Mouse (Mus musculus) liver, embryonic 16.5 days (tissue): ENCODE measurements around the gene Pcdh7. TPM values are rescaled to one million over a fixed set of nuclear protein-coding genes. Genes with fewer than 3 reads are reported as not detected.

ENCODE experiments used
- ATAC-seq: fragments of 200-750 bp; cut with Nextera tagmentation; 2 replicates; pipeline ENCODE4 v1.8.0; 2017; ENCODE audit warnings: low read depth, mild to moderate bottlenecking, moderate number of reproducible peaks, moderate library complexity
- H3K27ac ChIP-seq: fragments of 300-500 bp; sonication (generic); 2 replicates; pipeline ENCODE4 v1.5.1; 2014; ENCODE audit warnings: mild to moderate bottlenecking, low read length
- H3K27me3 ChIP-seq: fragments of 300-500 bp; sonication (generic); 2 replicates; pipeline ENCODE4 v1.6.1; 2014; ENCODE audit warnings: low read depth, low read length, mixed read lengths; ENCODE audit not compliant: control insufficient read depth, insufficient read depth
- H3K36me3 ChIP-seq: fragments of 300-500 bp; sonication (generic); 2 replicates; pipeline ENCODE4 v1.6.1; 2014; ENCODE audit warnings: mild to moderate bottlenecking; ENCODE audit not compliant: control insufficient read depth, insufficient read depth
- H3K4me1 ChIP-seq: fragments of 300-500 bp; sonication (generic); 2 replicates; pipeline ENCODE4 v1.6.1; 2014; ENCODE audit warnings: low read depth, low read length, mixed read lengths; ENCODE audit not compliant: control insufficient read depth
- H3K4me2 ChIP-seq: fragments of 300-500 bp; sonication (generic); 2 replicates; pipeline ENCODE4 v1.6.1; 2014; ENCODE audit warnings: low read depth, low read length, mixed read lengths
- H3K4me3 ChIP-seq: fragments of 300-500 bp; sonication (generic); 2 replicates; pipeline ENCODE4 v1.5.1; 2014; ENCODE audit warnings: low read depth, mild to moderate bottlenecking, low read length
- H3K9ac ChIP-seq: fragments of 300-500 bp; sonication (generic); 2 replicates; pipeline ENCODE4 v1.6.1; 2014; ENCODE audit warnings: low read depth, low read length
- H3K9me3 ChIP-seq: fragments of 300-500 bp; sonication (generic); replicated peaks from 2 replicates; pipeline ENCODE4 v1.6.1; 2016; ENCODE audit warnings: low read length; ENCODE audit not compliant: control insufficient read depth
- WGBS: fragments of 180-500 bp; shearing (Covaris S2); extraction: QIAGEN DNeasy Blood & Tissue Kit; methylation state at CpG from one replicate; pipeline ENCODE4 v1.1.7; 2014; ENCODE audit not compliant: insufficient replicate concordance; 5-methylcytosine and 5-hydroxymethylcytosine counted together
- polyA plus RNA-seq: library from polyadenylated mRNA; unstranded; fragments of >200 nt; fragmentation: Nextera tagmentation; extraction: Ambion mirVana; gene quantifications from 2 replicates; pipeline ENCODE4 v1.2.1, GENCODE M21; 2015

The Pcdh7 gene
- polyA plus RNA-seq, 1 experiment from 2014 or later, result 0.31 TPM

- Histone ChIP-seq H3K36me3 (no peaks in the 10 kb centered on the region), H3K27me3 (no peaks in the 10 kb centered on the region), H3K27ac (no peak overlapping the region), H3K9me3 (no peaks in the 10 kb centered on the region), H3K9ac (no peak overlapping the region), H3K4me1 (peaks cover 8% of the 10 kb centered on the region), H3K4me3 (no peak overlapping the region), H3K4me2 (no peak overlapping the region)
- ATAC-seq, result no peak
- WGBS, result 52% methylated on average over 3 of the region's 3 CpGs
Measured at GRCm38 (mm10) chr5:57778093-57778492, 60.3 kb downstream of the Pcdh7 start.

DNA sequence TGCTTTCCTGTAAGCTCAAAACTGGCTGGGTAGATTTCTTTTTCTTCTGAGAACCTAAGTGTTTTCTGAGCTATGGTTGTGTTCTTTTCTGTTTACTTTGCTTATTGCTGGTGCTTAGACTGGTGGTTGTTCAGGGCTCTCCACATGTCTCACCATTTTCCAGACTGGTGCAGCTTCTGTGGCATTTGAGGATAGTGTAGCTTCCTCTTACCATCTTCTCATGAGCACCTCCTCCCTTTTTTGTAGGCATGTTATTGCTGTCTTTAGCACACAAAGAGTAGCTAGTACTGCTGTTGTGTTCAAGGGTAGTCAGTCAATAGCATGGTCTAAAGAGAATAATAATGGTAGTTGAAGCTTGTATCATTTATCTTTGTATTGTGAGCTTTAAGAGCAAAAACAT is 62.2 kb downstream of the Pcdh7 start:
- H3K27ac ChIP-seq, result no peak overlapping the region
- no peaks in the 10 kb centered on the region for H3K36me3 ChIP-seq
- ATAC-seq, result no peak
- peaks cover 8% of the 10 kb centered on the region for H3K4me1 ChIP-seq
- no peak overlapping the region for H3K4me3 ChIP-seq
- H3K27me3 ChIP-seq, result no peaks in the 10 kb centered on the region
- H3K9ac ChIP-seq, result no peak overlapping the region
- H3K4me2 ChIP-seq, result no peak overlapping the region
- no peaks in the 10 kb centered on the region for H3K9me3 ChIP-seq

GRCm38 (mm10) chr5:57780574-57780973 is 62.8 kb downstream of the Pcdh7 start:
- no peak overlapping the region for H3K4me2 ChIP-seq
- ATAC-seq, result no peak
- H3K4me3 ChIP-seq, result no peak overlapping the region
- peaks cover 8% of the 10 kb centered on the region for H3K4me1 ChIP-seq
- no peaks in the 10 kb centered on the region for H3K9me3 ChIP-seq
- H3K27ac ChIP-seq, result no peak overlapping the region
- no peak overlapping the region for H3K9ac ChIP-seq
- 33% methylated on average over 4 of the region's 4 CpGs for WGBS
- H3K36me3 ChIP-seq, result no peaks in the 10 kb centered on the region
- H3K27me3 ChIP-seq, result no peaks in the 10 kb centered on the region

- WGBS, result 11% methylated on average over 5 of the region's 5 CpGs
- peak; percentile 99 for ATAC-seq
- no peaks in the 10 kb centered on the region for H3K27me3 ChIP-seq
Measured at GRCm38 (mm10) chr5:57781950-57782349, 64.2 kb downstream of the Pcdh7 start.

DNA sequence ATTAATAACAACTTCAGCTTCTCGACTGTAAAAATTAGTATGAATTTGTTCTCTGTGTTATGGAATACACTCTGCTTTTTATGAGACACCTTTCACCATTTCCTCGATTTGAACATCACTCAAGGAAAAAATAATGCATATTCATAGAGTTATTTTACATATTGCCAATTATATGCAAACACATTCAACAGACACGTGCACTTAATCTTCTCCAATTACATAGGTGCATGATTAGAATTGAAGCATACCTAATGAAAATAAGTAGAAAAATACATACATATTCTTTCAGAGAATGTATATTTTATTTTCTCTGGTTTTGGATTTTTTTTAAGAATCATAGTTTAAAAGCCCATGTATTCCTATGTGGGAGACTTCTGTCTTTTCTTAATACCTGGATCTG is 64.8 kb downstream of the Pcdh7 start:
- Histone ChIP-seq H3K36me3 (no peaks in the 10 kb centered on the region), H3K27me3 (no peaks in the 10 kb centered on the region), H3K4me2 (no peak overlapping the region), H3K4me3 (no peak overlapping the region), H3K4me1 (peaks cover 8% of the 10 kb centered on the region), H3K9me3 (no peaks in the 10 kb centered on the region), H3K9ac (no peak overlapping the region), H3K27ac (no peak overlapping the region)
- WGBS, result 18% methylated on average over 3 of the region's 3 CpGs
- ATAC-seq, result no peak

More at GRCm38 (mm10) chr5:57781950-57782349, 64.2 kb downstream of the Pcdh7 start:
- Histone ChIP-seq H3K36me3 (no peaks in the 10 kb centered on the region), H3K9me3 (no peaks in the 10 kb centered on the region), H3K4me1 (peaks cover 8% of the 10 kb centered on the region), H3K27ac (peak overlapping the region; percentile 77), H3K4me3 (no peak overlapping the region), H3K9ac (no peak overlapping the region), H3K4me2 (peak overlapping the region; percentile 49; the same call in 1 of the 2 replicates)

GRCm38 (mm10) chr5:57788775-57789509 is 71.2 kb downstream of the Pcdh7 start:
- Histone ChIP-seq H3K4me1 (no peaks in the 10 kb centered on the region), H3K27me3 (no peaks in the 10 kb centered on the region), H3K9me3 (no peaks in the 10 kb centered on the region), H3K9ac (no peak overlapping the region), H3K4me3 (no peak overlapping the region), H3K36me3 (no peaks in the 10 kb centered on the region), H3K4me2 (no peak overlapping the region), H3K27ac (no peak overlapping the region)
- 66% methylated on average over 4 of the region's 4 CpGs for WGBS
- ATAC-seq, result no peak

DNA sequence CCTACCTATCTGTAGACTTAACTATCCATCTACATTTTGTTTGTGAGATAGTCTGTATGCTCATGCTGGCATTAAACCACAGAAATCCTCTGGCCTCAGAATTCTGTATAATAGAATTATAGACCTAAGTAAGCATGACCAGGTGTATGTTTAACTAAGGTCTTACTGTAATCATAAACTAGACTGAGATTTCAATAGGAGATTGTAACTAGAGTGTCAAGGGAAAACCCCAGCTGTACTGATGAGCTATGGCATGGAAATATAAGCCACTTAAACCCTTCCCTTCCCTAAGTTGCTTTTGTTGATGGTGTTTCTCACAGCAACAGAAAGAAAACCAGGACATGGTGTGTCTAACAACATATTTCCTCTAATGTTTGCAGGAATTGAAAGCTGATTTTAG is 78.6 kb downstream of the Pcdh7 start:
- no peak for ATAC-seq
- Histone ChIP-seq H3K27ac (no peak overlapping the region), H3K36me3 (no peaks in the 10 kb centered on the region)

DNA sequence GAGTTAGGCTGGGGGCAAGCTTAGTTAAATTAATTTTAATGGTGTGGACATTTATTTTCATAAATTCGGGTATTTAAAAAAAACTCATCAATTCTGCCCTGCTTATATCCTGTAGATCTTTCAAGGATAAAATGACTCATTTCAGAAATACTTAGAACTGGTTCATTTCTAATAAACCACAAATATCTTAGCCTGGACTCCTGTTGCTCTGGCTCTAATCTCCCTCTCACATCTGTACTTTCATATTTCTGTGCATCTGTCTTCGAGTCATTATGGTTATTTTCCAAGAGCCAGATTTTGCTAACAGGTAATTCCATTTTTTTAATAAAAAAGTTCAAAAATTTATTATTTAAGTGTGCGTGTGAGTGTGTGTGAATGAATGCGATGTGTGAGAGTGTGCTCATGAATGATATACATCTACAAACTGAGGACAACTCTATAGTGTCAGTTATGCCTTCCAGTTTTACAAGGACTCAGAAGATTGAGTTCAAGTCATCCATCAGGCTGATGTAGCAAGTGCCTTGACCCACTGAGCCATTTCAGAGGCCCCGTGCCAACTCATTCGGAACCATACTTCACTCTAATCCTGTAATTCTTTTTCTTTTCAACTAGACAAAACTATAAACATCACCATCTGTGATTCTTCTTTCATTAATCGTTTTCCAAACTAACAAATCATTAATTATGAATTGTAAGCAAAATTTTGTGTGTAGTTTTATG is 80.3 kb downstream of the Pcdh7 start:
- no peaks in the 10 kb centered on the region for H3K4me1 ChIP-seq

More for the DNA sequence above, 78.6 kb downstream of the Pcdh7 start:
- no peaks in the 10 kb centered on the region for H3K4me1 ChIP-seq
- no peak overlapping the region for H3K4me2 ChIP-seq
- H3K9me3 ChIP-seq, result no peaks in the 10 kb centered on the region
- no peak overlapping the region for H3K4me3 ChIP-seq
- H3K27me3 ChIP-seq, result no peaks in the 10 kb centered on the region
- no peak overlapping the region for H3K9ac ChIP-seq

GRCm38 (mm10) chr5:57803108-57803507 is 85.3 kb downstream of the Pcdh7 start:
- Histone ChIP-seq H3K9me3 (no peaks in the 10 kb centered on the region), H3K36me3 (no peaks in the 10 kb centered on the region), H3K27ac (no peak overlapping the region), H3K4me3 (no peak overlapping the region), H3K9ac (no peak overlapping the region), H3K4me1 (no peaks in the 10 kb centered on the region), H3K27me3 (no peaks in the 10 kb centered on the region), H3K4me2 (no peak overlapping the region)
- no peak for ATAC-seq
- 79% methylated on average over 3 of the region's 3 CpGs for WGBS

More for the DNA sequence above, 80.3 kb downstream of the Pcdh7 start:
- WGBS, result 66% methylated on average over 7 of the region's 7 CpGs
- Histone ChIP-seq H3K27me3 (no peaks in the 10 kb centered on the region), H3K4me2 (no peak overlapping the region), H3K36me3 (no peaks in the 10 kb centered on the region), H3K9ac (no peak overlapping the region), H3K27ac (no peak overlapping the region), H3K4me3 (no peak overlapping the region), H3K9me3 (no peaks in the 10 kb centered on the region)
- ATAC-seq, result no peak
